Comparison of ENCODE assay signal across 8 mouse cellular contexts in genomic region chr7:144417644-144418343, GRCm38 (mm10). TPM values are rescaled to one million over a fixed set of nuclear protein-coding genes. Genes with fewer than 3 reads are reported as not detected.
DNase-seq lines count a peak whose midpoint lies in the region; ATAC-seq and TF ChIP-seq lines count a peak whose summit lies in the region.

No protein-coding gene starts in this region.

- H3K4me1 ChIP-seq in intestine, embryonic 14.5 days (replicated peaks; ENCODE audit: control insufficient read depth, insufficient read depth, low read length): peaks cover 15% of the 10 kb centered on the region
- H3K4me1 ChIP-seq in lung, postnatal 0 days (ENCODE audit: insufficient read depth, low read depth, low read length): no peaks in the 10 kb centered on the region

- 21% methylated on average over 16 of the region's 16 CpGs for WGBS in intestine, embryonic 14.5 days
- WGBS in lung, postnatal 0 days: 24% methylated on average over 16 of the region's 16 CpGs

- TF ChIP-seq EP300 in lung, postnatal 0 days (IDR thresholded peaks at IDR 0.05): no peak

- H3K9ac ChIP-seq in intestine, embryonic 14.5 days (ENCODE audit: low read length): no peak overlapping the region
- H3K9ac ChIP-seq in lung, postnatal 0 days (replicated peaks; ENCODE audit: low read depth): no peak overlapping the region

- no peak for TF ChIP-seq CTCF in lung, postnatal 0 days (IDR thresholded peaks at IDR 0.05)

- ATAC-seq in intestine, embryonic 14.5 days (replicated peaks; ENCODE audit: low FRiP score, low TSS enrichment, low read depth): peak; percentile 83
- ATAC-seq in lung, postnatal 0 days: peak; percentile 76

- DNase-seq in ovary, adult 18-20 months (ENCODE audit: low spot score): peak; percentile 67
- no peak for DNase-seq in ovary, postnatal 10 days (ENCODE audit: low spot score)
- DNase-seq in cerebellum, adult 9-11 months: peak; percentile 60
- DNase-seq in frontal cortex, postnatal 25 days (ENCODE audit: low spot score in 2 of 2): peak; percentile 57 to 73
- DNase-seq in intestine, embryonic 14.5 days (ENCODE audit: low spot score): peak; percentile 78
- peak; percentile 74 for DNase-seq in lung, postnatal 0 days (ENCODE audit: low spot score)
- DNase-seq in right cerebral cortex, adult 18-20 months: peak; percentile 94
- DNase-seq in thymus, postnatal 10 days (ENCODE audit: low spot score in 2 of 2): no peak

- no peaks in the 10 kb centered on the region for H3K27me3 ChIP-seq in intestine, embryonic 14.5 days (replicated peaks; ENCODE audit: control insufficient read depth, insufficient read depth, low read length)
- H3K27me3 ChIP-seq in lung, postnatal 0 days (replicated peaks; ENCODE audit: insufficient read depth, low read length): no peaks in the 10 kb centered on the region

- no peak overlapping the region for H3K4me3 ChIP-seq in intestine, embryonic 14.5 days (ENCODE audit: low read depth, low read length)
- no peak overlapping the region for H3K4me3 ChIP-seq in lung, postnatal 0 days (ENCODE audit: low read depth, low read length)

- peak overlapping the region; percentile 59; the same call in 1 of the 2 replicates for H3K27ac ChIP-seq in intestine, embryonic 14.5 days (ENCODE audit: low read depth)
- H3K27ac ChIP-seq in lung, postnatal 0 days (ENCODE audit: low read length): no peak overlapping the region

- H3K4me2 ChIP-seq in intestine, embryonic 14.5 days (ENCODE audit: low read length): peak overlapping the region; percentile 26
- H3K4me2 ChIP-seq in lung, postnatal 0 days (replicated peaks; ENCODE audit: low read depth, low read length): no peak overlapping the region

- H3K36me3 ChIP-seq in intestine, embryonic 14.5 days (ENCODE audit: control insufficient read depth, insufficient read depth, low read length): no peaks in the 10 kb centered on the region
- H3K36me3 ChIP-seq in lung, postnatal 0 days (ENCODE audit: insufficient read depth, low read length): no peaks in the 10 kb centered on the region

- no peaks in the 10 kb centered on the region for H3K9me3 ChIP-seq in intestine, embryonic 14.5 days (ENCODE audit: control insufficient read depth, low read length)
- H3K9me3 ChIP-seq in lung, postnatal 0 days (ENCODE audit: low read length): no peaks in the 10 kb centered on the region

RNA-seq across cellular contexts. Expression of gene Cttn, which starts 53.0 kb away (rescaled TPM):
- 153 and 161 TPM in 2 replicates for polyA plus RNA-seq in intestine, embryonic 14.5 days (2014; fragmentation: Nextera tagmentation; extraction: Ambion mirVana)
- polyA plus RNA-seq in lung, postnatal 0 days (2015; fragmentation: Nextera tagmentation; extraction: Ambion mirVana): 128 and 131 TPM in 2 replicates

Comparison
In these comparisons a context has a peak if more than half of its experiments do, and no peak if none do; other contexts are left out.
1. DNase-seq: peak in ovary, adult 18-20 months (single experiment), cerebellum, adult 9-11 months (single experiment), frontal cortex, postnatal 25 days (2 of 2), intestine, embryonic 14.5 days (single experiment), lung, postnatal 0 days (single experiment) and right cerebral cortex, adult 18-20 months (single experiment); none in ovary, postnatal 10 days (single experiment) and thymus, postnatal 10 days (0 of 2).